Mouse (Mus musculus) lung, postnatal 0 days (tissue): Measurements from ENCODE around the gene Oaz1.

Experiments used
- CTCF ChIP-seq: IDR thresholded peaks from 2 replicates; pipeline ENCODE4 v1.5.1; 2016; ENCODE audit warnings: antibody characterized with exemption, mild to moderate bottlenecking
- EP300 ChIP-seq: IDR thresholded peaks from 2 replicates; pipeline ENCODE4 v1.6.1; 2016; ENCODE audit warnings: antibody characterized with exemption, mild to moderate bottlenecking, control low read depth

- TF ChIP-seq CTCF (no peak; the same call in 1 of the 2 replicates), EP300 (no peak)
Measured at GRCm38 (mm10) chr10:80826151-80827062, at the start of gene Oaz1.
